Mouse (Mus musculus) colon, adult 2 months (tissue): Measurements from ENCODE around the gene Adamts3. TPM values are rescaled to one million over a fixed set of nuclear protein-coding genes. Genes with fewer than 3 reads are reported as not detected.

Experiments used
- polyA plus RNA-seq: library from polyadenylated mRNA; depleted of rRNA; stranded (reverse); fragments of >200 nt; gene quantifications from 2 replicates; pipeline ENCODE4 v1.2.3, GENCODE M21; 2012; rRNA removed

Gene Adamts3
- 0.76 and 1.0 TPM in 2 replicates for polyA plus RNA-seq

DNA sequence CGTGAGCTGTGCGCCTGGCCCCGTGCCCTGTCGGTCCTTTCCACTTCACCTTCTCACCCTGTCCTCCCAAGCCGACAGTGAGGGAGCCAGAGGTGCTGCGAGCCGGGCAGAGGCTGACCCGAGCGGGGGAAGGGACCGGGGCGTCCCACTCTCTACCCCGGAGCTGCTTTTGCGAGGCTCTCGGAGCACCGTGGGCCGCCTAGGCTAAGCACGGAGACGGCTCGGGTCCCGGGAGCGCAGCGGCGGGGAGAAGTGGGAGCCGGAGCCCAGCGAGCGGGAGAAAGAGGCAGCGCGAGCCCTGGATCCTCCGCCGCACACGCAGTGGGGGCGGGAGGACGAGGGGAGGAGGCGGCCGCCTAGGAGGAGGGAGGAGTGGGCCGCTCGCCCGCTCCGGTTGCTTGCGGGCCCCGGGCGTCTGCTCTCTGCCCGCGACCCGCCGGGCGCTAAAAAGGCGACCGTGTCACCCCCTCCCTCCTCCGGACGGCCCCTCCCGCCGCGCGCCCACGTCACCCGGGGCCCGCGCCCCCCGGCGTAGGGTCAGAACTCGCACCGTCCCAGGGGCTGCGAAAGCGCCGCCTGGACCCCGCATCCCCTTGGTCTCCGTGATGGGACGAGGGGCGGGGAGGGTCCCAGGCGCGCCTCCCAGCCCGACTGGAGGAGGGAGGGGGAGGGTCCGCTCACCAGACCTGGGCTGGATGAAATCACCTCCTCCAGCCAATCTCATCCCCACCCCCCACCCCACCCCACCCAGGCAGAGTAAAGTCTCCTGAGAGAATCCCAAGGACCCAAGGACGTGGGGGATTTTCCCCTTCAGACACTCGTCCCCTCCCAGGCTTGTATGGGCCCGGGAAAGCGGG lies at the start of gene Adamts3:
TSS of gene Adamts3 (minus strand) at position 284 of the 857 bp plus-strand sequence.

